In the genomic region with DNA sequence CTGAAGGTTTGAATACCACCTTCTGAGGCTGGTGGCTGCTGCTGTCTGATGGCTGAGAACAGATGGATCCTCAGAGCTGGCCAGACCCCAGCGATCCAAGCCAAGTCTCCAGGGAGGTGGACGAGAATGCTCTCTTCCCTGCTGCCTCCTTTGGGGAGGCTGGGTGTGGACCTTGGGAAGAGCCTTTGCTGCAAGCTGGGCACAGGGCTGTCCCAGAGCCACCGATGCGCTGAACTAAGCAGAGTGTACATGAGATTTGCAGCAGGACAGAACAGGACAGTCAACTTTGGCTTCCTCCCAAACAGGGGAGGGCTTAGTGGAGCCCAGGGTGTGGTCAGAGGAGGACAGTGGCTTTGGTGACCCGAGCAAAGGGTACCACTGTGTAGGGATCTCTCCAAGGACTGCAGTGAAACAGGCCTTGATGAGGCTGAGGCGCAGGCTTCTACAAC, we compare ENCODE assay signal across 11 mouse cellular contexts. TPM values are rescaled to one million over a fixed set of nuclear protein-coding genes. Genes with fewer than 3 reads are reported as not detected.
DNase-seq lines count a peak whose midpoint lies in the region; TF ChIP-seq lines count a peak whose summit lies in the region.
"Had no signal": no experiment of that assay in that cellular context is flagged by ENCODE, and none has a peak within 500 bp of the region (broad histone marks: within the 10 kb centered on the region; RNA-seq: fewer than 3 reads in every experiment).

No protein-coding gene starts in this region.

- intact Hi-C loops in left cerebral cortex, postnatal 4 days (cut with DNase I): no loop called here
- intact Hi-C loops in left cerebral cortex, postnatal 14 days (cut with DNase I): no loop called here

- DNase-seq in adrenal gland, postnatal 14 days: peak; percentile 58
- no peak for DNase-seq in adrenal gland, postnatal 4 days (ENCODE audit: low spot score in 2 of 2)
- peak; percentile 58 for DNase-seq in left cerebral cortex, postnatal 4 days
- no peak for DNase-seq in left cerebral cortex, postnatal 14 days (ENCODE audit: low spot score in 2 of 2)
- peak; percentile 82 for DNase-seq in cerebellum, postnatal 25 days
- DNase-seq in right cerebral cortex, postnatal 25 days: no peak
- DNase-seq in thymus, postnatal 10 days (ENCODE audit: low spot score in 2 of 2): no peak
- DNase-seq: layer of hippocampus, postnatal 36 days had no signal

- no peak for TF ChIP-seq POLR2A in small intestine, adult 2 months (IDR thresholded peaks at IDR 0.05; ENCODE audit: low read depth, low read length)

- peak overlapping the region; percentile 13; the same call in 1 of the 2 replicates for H3K27ac ChIP-seq in small intestine, adult 2 months (ENCODE audit: insufficient read depth, low read depth, low read length)
- H3K27ac ChIP-seq: embryonic facial prominence, embryonic 15.5 days had no signal

- H3K4me3 ChIP-seq in small intestine, adult 2 months (ENCODE audit: low read depth, low read length): no peak overlapping the region
- H3K4me3 ChIP-seq: embryonic facial prominence, embryonic 15.5 days; heart, embryonic 15.5 days had no signal

- TF ChIP-seq CTCF in small intestine, adult 2 months (IDR thresholded peaks at IDR 0.05; ENCODE audit: extremely low read depth, insufficient read length, insufficient replicate concordance, low read depth, low read length): no peak

- H3K36me3 ChIP-seq in small intestine, adult 2 months (ENCODE audit: control insufficient read depth, insufficient read depth, low read length): no peaks in the 10 kb centered on the region
- H3K36me3 ChIP-seq: embryonic facial prominence, embryonic 15.5 days; heart, embryonic 15.5 days had no signal

- no peaks in the 10 kb centered on the region for H3K27me3 ChIP-seq in small intestine, adult 2 months (ENCODE audit: control insufficient read depth, insufficient read depth, low read length)
- H3K27me3 ChIP-seq: embryonic facial prominence, embryonic 15.5 days; heart, embryonic 15.5 days had no signal

- WGBS in small intestine, adult 2 months: 47% methylated on average over 6 of the region's 6 CpGs

- H3K4me1 ChIP-seq in small intestine, adult 2 months (ENCODE audit: control insufficient read depth, insufficient read depth, insufficient read length, low read length): peaks cover 33% of the 10 kb centered on the region

RNA-seq across cellular contexts. Expression of a gene that starts 12.5 kb away (rescaled TPM):
- total RNA-seq in adrenal gland, postnatal 14 days (2021): 6.6 and 8.4 TPM in 2 replicates
- total RNA-seq in adrenal gland, postnatal 4 days (2021): 1 to 10 TPM; 7.5 to 8.1 TPM
- total RNA-seq in left cerebral cortex, postnatal 4 days (2021): 1 to 10 TPM; 1.4 to 1.9 TPM
- total RNA-seq in left cerebral cortex, postnatal 14 days (2021): 1 to 10 TPM; 2.0 TPM
- polyA plus RNA-seq in small intestine, adult 2 months (2012; rRNA removed): 6.4 and 8.2 TPM in 2 replicates

RNA-seq across cellular contexts. Expression of a gene that starts 39.1 kb away (rescaled TPM):
- total RNA-seq in adrenal gland, postnatal 14 days (2021): 188 and 208 TPM in 2 replicates
- total RNA-seq in adrenal gland, postnatal 4 days (2021): 100 to 1,000 TPM; 205 to 241 TPM
- total RNA-seq in left cerebral cortex, postnatal 4 days (2021): 10 to 100 TPM; 10.9 to 11.3 TPM
- 10 to 100 TPM; 11.4 to 13.2 TPM for total RNA-seq in left cerebral cortex, postnatal 14 days (2021)
- 157 and 174 TPM in 2 replicates for polyA plus RNA-seq in small intestine, adult 2 months (2012; rRNA removed)

RNA-seq across cellular contexts. Expression of a gene that starts 41.7 kb away (rescaled TPM):
- 151 and 187 TPM in 2 replicates for total RNA-seq in adrenal gland, postnatal 14 days (2021)
- 100 to 1,000 TPM; 151 to 152 TPM for total RNA-seq in adrenal gland, postnatal 4 days (2021)
- 10 to 100 TPM; 76.4 to 80.1 TPM for total RNA-seq in left cerebral cortex, postnatal 4 days (2021)
- total RNA-seq in left cerebral cortex, postnatal 14 days (2021): 10 to 100 TPM; 58.6 to 69.2 TPM
- polyA plus RNA-seq in small intestine, adult 2 months (2012; rRNA removed): 119 and 327 TPM in 2 replicates

RNA-seq across cellular contexts. Expression of a gene that starts 59.7 kb away (rescaled TPM):
- 49.6 and 52.3 TPM in 2 replicates for total RNA-seq in adrenal gland, postnatal 14 days (2021)
- total RNA-seq in adrenal gland, postnatal 4 days (2021): 10 to 100 TPM; 48.2 to 51.7 TPM
- 10 to 100 TPM; 40.0 to 43.4 TPM for total RNA-seq in left cerebral cortex, postnatal 4 days (2021)
- 10 to 100 TPM; 37.3 to 40.8 TPM for total RNA-seq in left cerebral cortex, postnatal 14 days (2021)
- polyA plus RNA-seq in small intestine, adult 2 months (2012; rRNA removed): 10.9 and 21.3 TPM in 2 replicates

Comparison
In these comparisons a context has a peak if more than half of its experiments do, and no peak if none do; other contexts are left out.
1. DNase-seq: peak in adrenal gland, postnatal 14 days (single experiment), left cerebral cortex, postnatal 4 days (single experiment) and cerebellum, postnatal 25 days (2 of 2); none in adrenal gland, postnatal 4 days (0 of 2), left cerebral cortex, postnatal 14 days (0 of 2), right cerebral cortex, postnatal 25 days (single experiment) and thymus, postnatal 10 days (0 of 2).
2. RNA of a gene that starts 39.1 kb away (total RNA-seq): 205 to 241 TPM in adrenal gland, postnatal 4 days and 188 to 208 TPM in adrenal gland, postnatal 14 days; 11.4 to 13.2 TPM in left cerebral cortex, postnatal 14 days and 10.9 to 11.3 TPM in left cerebral cortex, postnatal 4 days; every median in the first group is over 10 times any median in the second.